Mouse (Mus musculus) retina, embryonic 14.5 days (tissue): ENCODE data around the gene Agap1.

Experiments
- DNase-seq: peaks from one replicate; pipeline ENCODE4 v3.0.0-alpha.2; 2015; ENCODE audit warnings: low spot score

The Agap1 gene

DNA sequence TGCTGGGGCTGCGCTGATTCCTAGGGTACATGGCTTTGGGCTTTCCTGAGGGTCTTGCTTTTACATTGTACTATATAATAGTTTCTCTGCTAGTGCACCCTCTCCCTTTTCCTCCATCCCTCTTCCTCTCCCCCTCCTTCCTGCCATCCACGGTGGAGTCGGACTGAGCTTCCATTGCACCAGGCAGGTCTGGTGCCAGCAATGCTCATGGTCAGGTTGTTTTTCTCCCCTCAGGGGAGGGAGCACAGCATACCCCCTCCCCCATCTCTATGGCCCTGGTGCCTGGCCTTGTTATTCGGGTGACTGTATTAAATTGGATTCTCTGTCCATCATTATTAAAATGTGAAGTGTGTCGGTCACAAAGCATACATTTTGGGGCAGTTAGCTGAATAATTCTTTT is 259.1 kb downstream of the Agap1 start:
- DNase-seq = no peak

GRCm38 (mm10) chr1:89714165-89714980 is 259.8 kb downstream of the Agap1 start:
- DNase-seq = no peak

GRCm38 (mm10) chr1:89716234-89716633 is 261.6 kb downstream of the Agap1 start:
- no peak for DNase-seq

DNA sequence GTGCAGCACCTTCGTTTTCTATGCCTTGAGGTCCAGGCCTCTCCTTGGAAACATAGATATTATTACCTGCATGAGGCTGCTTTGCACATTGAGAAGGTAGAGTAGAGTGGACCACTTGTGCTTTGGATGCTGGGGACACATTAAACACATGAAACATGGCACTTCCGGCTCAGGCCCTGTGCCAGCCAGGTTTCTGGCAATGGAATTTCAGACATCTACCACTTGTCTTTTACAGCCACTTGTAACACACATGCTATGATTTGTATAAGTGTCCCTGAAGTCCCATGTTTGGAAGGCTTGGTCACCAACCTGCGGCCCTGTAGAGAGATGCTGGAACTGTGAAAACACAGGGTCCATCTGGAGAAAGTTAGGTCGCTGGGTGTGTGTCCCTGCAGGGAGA is 262.5 kb downstream of the Agap1 start:
- DNase-seq = no peak

- no peak for DNase-seq
Observed at GRCm38 (mm10) chr1:89718782-89719403, 264.3 kb downstream of the Agap1 start.

- DNase-seq = no peak
Observed at GRCm38 (mm10) chr1:89724141-89724540, 269.5 kb downstream of the Agap1 start.

- no peak for DNase-seq
Observed at GRCm38 (mm10) chr1:89724555-89724954, 269.9 kb downstream of the Agap1 start.

GRCm38 (mm10) chr1:89724957-89725356 is 270.4 kb downstream of the Agap1 start:
- no peak for DNase-seq

- no peak for DNase-seq
Observed at GRCm38 (mm10) chr1:89728481-89728880, 273.9 kb downstream of the Agap1 start.

DNA sequence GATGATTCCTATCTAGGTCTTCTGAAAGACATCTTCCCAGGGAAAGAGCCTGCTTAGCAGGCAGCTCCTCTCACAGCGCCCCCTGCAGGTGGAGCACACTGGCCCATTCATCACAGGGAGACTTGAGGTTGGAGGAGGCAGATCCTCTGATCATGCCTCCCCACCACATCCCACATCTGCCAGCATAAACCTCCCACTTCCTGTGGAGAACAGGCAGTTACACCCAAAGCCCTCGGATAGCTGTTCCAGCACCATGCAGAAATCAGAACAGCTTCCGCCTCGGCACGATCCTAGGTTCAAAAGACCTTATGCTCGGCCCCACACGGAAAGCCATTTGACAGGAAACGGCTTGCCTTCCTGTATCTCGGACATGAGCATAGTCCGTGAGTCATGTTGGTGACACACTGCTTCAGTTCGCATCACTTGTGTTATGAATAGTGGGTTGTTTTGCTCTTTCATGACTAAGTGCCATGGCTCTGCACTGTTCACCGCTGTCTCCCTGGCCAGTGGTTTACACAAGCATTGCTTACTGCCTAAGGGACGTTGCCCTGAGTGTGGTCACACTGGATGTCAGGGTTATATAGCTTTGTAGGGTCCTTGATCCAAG is 276.1 kb downstream of the Agap1 start:
- no peak for DNase-seq

- DNase-seq = no peak
Observed at GRCm38 (mm10) chr1:89734368-89734767, 279.8 kb downstream of the Agap1 start.

DNA sequence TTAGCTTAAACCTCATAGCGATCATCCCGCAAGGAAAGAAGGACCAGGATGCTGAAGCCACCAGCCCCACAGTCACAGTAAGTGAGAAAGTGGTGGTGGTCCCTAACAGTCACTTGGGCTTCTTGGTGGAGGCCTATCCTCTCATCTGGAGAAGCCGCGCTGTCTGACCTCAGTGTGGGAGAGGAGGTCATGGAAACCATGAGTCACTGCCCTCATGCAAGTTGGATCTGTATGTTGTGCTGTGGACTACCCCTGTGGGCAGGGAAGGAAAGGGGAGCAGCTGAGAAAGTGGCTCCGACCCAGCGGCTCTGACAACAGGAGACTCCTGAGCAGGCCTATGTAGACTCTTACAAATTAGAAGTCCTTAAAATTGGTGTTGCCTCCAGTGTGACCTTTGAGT is 280.5 kb downstream of the Agap1 start:
- no peak for DNase-seq

GRCm38 (mm10) chr1:89736021-89736420 is 281.4 kb downstream of the Agap1 start:
- no peak for DNase-seq

DNA sequence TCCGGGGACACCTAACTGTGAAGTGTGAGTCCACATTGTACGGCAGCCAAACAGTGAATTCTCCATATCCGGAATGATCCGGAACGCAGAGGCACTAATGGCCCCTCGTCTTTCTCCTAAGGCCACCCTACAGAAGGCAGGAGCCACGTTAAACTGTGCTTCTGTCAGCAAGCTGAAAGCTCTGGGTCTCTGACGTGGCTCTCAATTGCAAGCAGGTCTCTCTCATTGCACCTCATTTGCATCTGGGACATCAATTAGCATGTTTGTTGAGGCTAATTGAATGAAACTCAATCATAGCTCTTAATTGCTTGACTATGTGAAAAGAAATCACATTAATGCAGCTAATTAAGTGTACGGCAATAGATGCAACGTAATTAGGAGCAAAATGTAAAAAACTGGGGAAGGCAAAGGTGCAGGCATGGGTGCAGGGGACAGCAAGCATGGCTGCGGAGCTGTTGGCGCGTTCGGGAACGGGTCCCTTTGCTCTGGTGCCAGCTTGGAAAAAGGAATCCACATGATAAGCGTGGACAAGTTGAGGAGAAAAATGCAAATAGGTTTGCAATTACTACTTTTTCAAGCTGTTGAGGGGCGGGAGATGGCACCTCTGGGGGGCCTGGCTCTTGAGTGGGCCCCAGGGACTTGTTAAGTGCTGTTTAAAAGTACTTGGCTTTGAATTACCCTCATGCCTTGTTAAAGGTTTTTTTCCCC is 284.6 kb downstream of the Agap1 start:
- DNase-seq = no peak

DNA sequence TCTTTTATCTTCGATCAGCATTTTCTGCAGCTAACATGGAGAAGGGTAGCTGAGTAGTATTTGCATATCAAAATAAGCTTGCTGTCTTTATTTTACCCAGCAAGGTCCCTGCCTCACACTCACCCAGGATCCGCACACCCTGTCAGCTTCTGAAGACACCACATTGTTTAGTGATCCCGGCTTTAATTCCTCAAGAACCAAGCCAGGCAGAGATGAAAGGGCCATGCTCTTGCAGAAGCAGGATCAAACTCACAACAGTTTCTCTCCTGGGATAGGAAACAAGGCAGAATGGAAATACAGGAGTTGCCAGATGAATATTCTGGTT is 285.1 kb downstream of the Agap1 start:
- DNase-seq = no peak

- DNase-seq = no peak
Observed at GRCm38 (mm10) chr1:89742359-89742758, 287.8 kb downstream of the Agap1 start.

GRCm38 (mm10) chr1:89746171-89746570 is 291.6 kb downstream of the Agap1 start:
- no peak for DNase-seq

- no peak for DNase-seq
Observed at GRCm38 (mm10) chr1:89749666-89750065, 295.1 kb downstream of the Agap1 start.

- peak; percentile 57 for DNase-seq
Observed at GRCm38 (mm10) chr1:89750495-89750894, 295.9 kb downstream of the Agap1 start.

DNA sequence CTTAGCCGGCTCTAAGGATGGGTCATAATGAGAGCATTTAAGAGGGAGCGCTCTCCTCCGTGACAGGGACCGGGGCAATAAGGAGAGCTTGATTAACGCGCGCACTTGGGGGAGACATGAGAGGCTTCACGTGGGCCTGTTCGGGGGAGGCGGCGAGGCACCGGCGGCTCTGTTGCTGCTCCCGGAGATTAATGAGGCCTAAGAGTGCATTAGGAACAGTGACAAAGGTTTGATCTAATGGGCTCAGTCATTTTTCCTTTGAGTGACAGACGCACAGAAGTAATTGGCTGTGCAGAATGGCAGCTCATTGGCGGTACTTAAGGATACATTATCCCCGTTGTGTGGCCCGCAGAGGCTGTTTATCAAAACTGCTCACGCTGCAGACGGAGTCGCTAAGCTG is 296.3 kb downstream of the Agap1 start:
- DNase-seq = peak; percentile 82

- no peak for DNase-seq
Observed at GRCm38 (mm10) chr1:89751344-89751743, 296.7 kb downstream of the Agap1 start.

GRCm38 (mm10) chr1:89752659-89753058 is 298.1 kb downstream of the Agap1 start:
- no peak for DNase-seq

GRCm38 (mm10) chr1:89755358-89755757 is 300.8 kb downstream of the Agap1 start:
- DNase-seq = no peak
